Mouse (Mus musculus): Measurements from ENCODE around the gene Baz2b.

Baz2b gene

GRCm38 (mm10) chr2:60209703-60210651 is at the start of gene Baz2b, which contains the start of gene March7:
TSS of gene Baz2b (minus strand) at chr2:60209839.
TSS of gene March7 (plus strand) at chr2:60209887.
- DNase-seq (ENCODE audit: low spot score in 2 of 2): peak; percentile 78 to 86

DNA sequence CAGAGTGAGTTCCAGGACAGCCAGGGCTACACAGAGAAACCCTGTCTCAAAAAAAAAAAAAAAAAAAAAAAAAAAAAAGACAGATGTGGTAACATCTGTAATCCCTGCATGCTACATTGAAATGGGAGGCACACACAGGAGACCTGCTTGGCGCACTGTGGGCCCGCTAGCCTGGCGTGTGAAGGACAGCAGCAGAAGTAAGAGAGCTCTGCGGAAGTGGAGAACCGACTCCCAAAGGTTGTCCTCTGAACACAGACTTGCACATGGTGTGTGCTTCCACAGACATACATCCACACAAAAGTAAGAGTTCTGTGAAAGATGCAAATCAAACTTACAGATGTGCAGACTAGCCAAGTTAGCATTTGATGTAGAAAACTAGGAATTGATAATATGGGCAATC is 49.5 kb upstream of the Baz2b start:
- DNase-seq (ENCODE audit: low spot score in 2 of 2): no peak

DNA sequence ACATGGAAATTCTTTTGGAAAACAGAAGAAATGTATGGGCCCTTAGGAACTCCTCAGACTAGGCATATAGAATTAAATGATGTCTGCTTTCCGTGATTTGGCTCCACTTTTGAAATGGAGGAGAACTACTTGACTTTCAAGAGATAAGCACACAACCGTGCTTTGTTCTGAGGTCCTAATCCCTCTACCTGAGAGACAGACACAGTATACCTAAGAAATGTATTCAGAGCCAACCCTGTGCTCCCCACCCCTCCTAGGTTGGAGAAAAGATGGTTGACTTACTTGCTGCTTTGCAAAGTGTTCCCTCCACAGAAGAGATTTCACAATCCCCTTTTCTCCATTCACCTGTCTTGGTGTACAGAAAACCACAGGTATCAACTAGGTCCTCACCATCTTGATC is 47.1 kb upstream of the Baz2b start:
- DNase-seq (ENCODE audit: low spot score in 2 of 2): no peak

DNA sequence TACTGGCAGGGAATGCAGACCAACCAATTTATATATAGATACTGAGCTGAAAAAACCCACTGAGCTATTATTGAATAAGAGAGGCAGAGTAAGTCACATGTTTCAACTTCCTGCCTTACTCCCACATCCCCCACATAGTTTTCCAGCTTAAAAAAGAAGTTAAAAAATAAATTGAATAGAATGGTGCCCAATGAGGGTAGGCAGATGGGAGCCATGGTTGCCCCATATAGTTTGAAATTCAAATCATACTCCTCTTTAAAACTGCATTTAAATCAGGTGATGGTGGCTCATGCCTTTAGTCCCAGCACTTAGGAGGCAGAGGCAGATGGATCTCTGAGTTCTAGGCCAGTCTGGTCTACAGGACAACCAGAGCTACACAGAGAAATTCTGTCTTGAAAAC is 43.9 kb upstream of the Baz2b start:
- DNase-seq (ENCODE audit: low spot score in 2 of 2): no peak

- no peak for DNase-seq (ENCODE audit: low spot score in 2 of 2)
These were observed 43.1 kb upstream of the Baz2b start for GRCm38 (mm10) chr2:60252782-60253181.

- DNase-seq (ENCODE audit: low spot score in 2 of 2): no peak
These were observed 24.9 kb upstream of the Baz2b start for GRCm38 (mm10) chr2:60234506-60234905.

- no peak for DNase-seq (ENCODE audit: low spot score in 2 of 2)
These were observed 23.5 kb upstream of the Baz2b start for GRCm38 (mm10) chr2:60233147-60233546.

- no peak for DNase-seq (ENCODE audit: low spot score in 2 of 2)
These were observed 20.7 kb upstream of the Baz2b start for GRCm38 (mm10) chr2:60230361-60230760.

DNA sequence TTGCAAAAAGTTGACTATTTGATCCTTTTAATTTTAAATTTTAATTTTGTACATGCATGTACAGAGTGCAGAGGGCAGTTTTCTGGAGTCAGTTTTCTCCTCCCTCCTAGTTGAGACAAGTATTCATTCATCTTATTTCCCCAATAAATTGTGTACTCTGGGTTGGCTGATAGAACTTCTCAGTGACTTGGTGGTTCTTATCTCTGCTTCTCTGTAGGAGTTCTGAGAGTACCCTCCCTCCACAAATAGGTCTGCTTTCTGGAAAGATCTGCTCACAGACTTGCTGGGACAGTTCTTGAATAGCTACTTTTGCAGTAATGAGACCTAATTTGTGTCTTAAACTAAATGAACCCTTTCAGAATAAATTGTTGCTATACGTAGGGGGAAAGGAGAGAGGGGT is 18.8 kb upstream of the Baz2b start:
- DNase-seq (ENCODE audit: low spot score in 2 of 2): no peak

GRCm38 (mm10) chr2:60223489-60223888 is 13.8 kb upstream of the Baz2b start:
- no peak for DNase-seq (ENCODE audit: low spot score in 2 of 2)

DNA sequence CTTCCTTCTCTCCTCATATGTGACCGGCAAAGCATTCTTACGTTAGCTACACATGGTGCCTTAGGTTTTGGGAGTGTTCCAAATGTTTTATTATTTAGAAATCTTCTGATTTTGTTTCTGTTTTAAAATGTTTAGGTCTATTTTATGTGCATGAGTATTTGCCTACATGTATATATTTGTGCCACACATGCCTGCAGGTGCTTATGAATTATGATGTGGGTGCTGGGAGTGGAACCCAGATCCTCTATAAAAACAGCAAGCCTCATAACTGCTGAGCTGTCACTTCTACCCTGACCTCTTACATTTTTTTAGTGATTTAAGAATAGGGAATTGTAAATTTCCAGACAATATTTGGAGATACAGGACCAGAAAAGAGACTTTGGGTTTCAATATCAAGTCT is 12.3 kb upstream of the Baz2b start:
- DNase-seq (ENCODE audit: low spot score in 2 of 2): no peak

DNA sequence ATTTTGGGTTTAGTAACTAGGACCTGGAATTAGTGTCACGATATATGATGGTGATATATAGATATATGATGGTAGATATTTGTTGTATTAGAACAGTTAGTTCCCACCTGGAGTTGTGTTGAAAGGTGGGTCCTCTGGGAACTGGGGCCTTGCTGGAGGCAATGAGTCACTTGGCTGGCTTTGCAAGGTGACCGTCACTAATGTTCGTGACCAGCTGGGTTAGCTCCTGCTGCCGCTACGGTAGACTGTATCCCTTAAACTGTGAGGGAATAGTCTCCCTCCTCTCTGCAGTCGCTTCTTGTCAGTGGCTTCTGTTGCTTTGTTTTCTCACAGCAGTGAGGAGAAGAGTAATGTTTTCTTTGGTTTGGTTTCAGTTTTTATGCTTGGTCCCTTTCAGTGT is 11.6 kb upstream of the Baz2b start:
- DNase-seq (ENCODE audit: low spot score in 2 of 2): no peak

GRCm38 (mm10) chr2:60217620-60218019 is 8.0 kb upstream of the Baz2b start:
- DNase-seq (ENCODE audit: low spot score in 2 of 2): no peak

- no peak for DNase-seq (ENCODE audit: low spot score in 2 of 2)
These were observed 7.0 kb upstream of the Baz2b start for GRCm38 (mm10) chr2:60216547-60217153.

DNA sequence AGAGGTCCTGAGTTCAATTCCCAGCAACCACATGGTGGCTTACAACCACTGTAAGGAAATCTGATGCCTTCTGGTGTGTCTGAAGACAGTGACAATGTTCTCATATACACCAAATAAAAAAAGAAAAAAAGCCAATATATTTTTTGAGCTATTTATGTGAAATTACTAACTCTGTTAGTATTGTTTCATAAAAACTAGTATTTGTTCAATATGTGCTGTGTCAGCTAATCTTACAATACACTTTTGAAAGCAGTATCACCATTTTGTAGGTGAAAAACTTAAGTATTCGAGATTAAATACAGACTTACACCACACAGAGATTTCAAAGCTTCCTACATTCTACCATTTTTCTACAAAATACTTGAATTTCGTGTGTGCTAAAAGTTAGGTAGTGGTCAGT is 5.0 kb upstream of the Baz2b start:
- no peak for DNase-seq (ENCODE audit: low spot score in 2 of 2)

DNA sequence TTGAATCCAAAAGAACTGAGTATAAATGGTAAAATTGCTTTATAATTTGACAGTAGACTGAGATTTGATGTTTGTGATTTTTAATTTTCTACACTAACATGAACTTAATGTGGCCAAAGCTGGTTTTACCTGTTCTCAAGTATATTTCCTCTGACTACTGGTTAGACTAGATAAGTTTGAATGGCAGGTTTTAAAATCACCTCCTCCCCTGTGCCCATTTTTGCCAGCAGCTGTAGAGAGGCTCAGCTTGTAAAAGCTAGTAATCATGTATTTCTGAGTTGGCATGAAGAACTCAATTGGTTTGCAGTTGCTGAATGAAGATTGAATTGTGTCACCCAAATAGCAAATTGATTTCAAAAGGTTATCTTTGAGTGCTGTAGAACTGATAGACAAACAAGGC is 2.8 kb upstream of the Baz2b start:
- DNase-seq (ENCODE audit: low spot score in 2 of 2): no peak

- no peak for DNase-seq (ENCODE audit: low spot score in 2 of 2)
These were observed 1.2 kb upstream of the Baz2b start for GRCm38 (mm10) chr2:60210821-60211220.

- DNase-seq (ENCODE audit: low spot score in 2 of 2): peak; percentile 43 to 49
These were observed 472 bp downstream of the Baz2b start for GRCm38 (mm10) chr2:60209122-60209611.

DNA sequence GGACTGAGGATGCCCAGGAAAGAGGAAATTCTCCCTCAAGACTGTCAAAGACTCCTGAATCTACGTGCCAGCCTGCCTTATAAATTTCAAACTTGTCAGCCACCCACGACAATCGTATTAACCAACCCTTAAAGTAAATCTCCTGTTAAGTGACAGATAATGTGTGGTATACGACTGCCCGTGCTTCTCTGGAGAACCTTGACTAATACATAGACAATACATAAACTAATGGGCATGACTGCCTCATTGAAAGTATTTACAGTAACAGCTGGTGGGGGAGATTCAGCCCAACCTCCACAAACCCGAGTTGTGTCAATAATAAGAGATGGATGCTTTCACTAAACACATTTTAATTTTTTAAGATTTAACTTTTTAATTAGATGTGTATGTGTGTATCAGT is 3.8 kb downstream of the Baz2b start:
- DNase-seq (ENCODE audit: low spot score in 2 of 2): no peak

DNA sequence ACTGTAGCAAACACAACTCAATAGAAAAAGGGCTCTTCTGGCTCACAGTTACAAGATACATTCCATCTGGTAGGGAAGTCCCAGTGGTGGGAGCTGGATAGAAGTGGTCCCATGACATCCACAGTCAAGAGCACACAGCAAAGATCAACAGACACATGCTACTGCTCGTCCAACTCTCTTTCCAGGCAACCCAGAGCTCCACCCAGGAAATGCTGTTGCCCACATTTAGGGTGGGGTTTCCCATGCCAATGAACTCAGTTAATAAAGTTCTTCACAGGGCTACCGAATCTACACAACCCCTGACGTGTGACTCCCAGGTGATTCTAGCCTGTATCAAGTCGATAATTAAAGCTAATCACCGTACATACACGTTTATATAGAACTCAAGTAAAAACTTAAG is 5.5 kb downstream of the Baz2b start:
- no peak for DNase-seq (ENCODE audit: low spot score in 2 of 2)

DNA sequence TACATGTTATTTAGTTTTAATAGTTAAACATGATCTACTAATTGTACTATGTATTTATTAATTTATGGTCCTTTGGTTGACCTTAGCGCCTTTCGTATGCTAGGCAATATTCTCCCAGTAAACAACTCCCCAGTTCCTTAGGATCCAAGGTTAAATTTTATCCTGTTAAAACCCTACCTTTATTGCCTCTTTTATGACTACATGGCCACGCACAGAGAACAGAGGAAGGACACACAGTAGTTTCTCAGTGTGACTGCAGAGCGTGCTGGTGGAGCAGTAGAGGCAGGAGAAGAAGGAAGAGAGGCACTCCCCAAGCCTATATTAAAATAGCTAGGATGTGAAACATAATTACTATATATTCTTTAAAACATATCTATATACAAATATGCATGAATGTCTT is 5.9 kb downstream of the Baz2b start:
- no peak for DNase-seq (ENCODE audit: low spot score in 2 of 2)

DNA sequence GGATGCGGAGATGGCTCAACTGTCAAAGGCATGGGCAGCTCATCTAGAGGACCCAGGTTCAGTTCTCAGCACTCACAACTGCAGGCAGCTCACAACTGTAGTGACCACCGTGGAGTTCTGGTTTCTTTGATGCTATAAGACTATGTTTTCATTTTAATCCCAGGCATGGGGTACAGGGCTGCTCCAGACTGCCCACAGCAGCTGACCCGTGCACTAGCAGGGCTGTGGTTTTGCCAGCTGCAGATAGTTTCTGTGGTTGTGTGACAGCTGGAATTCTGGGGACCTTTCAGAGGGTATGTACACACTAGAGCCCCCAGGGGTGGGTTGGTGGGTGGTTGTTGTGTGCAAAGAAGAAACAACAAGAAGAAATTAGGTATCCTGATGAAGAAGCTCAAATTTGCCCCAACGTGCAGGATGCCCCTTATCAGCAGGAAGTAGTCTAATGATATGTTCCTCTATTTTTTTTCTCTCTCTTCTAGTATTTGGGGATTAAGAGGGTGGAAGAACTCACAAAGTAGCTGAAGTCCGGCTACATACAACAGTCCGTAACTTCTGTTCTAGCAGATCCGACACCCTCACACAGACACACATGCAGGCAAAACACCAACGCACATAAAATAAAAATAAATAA is 6.6 kb downstream of the Baz2b start:
- no peak for DNase-seq (ENCODE audit: low spot score in 2 of 2)

DNA sequence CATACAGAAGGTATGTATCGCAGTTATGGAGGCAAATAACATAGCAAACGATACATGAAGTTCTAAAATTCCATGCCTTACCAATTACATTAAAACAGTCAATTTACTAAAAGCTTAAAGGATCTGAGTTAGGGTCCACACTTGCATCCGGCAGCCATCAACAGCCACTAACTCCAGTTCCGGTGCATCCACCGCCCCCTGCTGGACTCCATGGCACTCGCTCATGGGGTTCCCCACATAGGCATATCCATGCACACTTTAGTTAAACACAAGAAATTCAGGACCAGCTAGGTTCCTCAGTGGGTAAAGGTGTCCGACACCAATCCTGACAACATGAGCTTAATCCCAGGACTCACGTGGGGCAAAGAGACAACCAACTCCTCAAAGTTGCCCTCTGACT is 9.0 kb downstream of the Baz2b start:
- peak; percentile 25 to 65 for DNase-seq (ENCODE audit: low spot score in 2 of 2)

Measured in spleen, postnatal 14 days (tissue).